Mouse (Mus musculus) MEL (cell line): Measurements from ENCODE around the gene Cfp. TPM values are rescaled to one million over a fixed set of nuclear protein-coding genes. Genes with fewer than 3 reads are reported as not detected.
A peak's percentile ranks its signal among the peaks of the same experiment; 100 is the strongest.

Experiments used
- DNase-seq: peaks from one replicate; pipeline ENCODE4 v3.0.0; 2011; ENCODE audit warnings: low read depth, low spot score
- H3K27ac ChIP-seq: 2 replicates; pipeline ENCODE4 v1.5.1; 2012; ENCODE audit warnings: low read depth, mild to moderate bottlenecking, control low read depth, low read length, moderate library complexity; ENCODE audit not compliant: control insufficient read depth
- H3K27me3 ChIP-seq, 2 experiments: fragments of 150-350 bp in 1 of 2; sonication (generic) in 1 of 2; 2 replicates each; pipeline ENCODE4 v1.6.1; 2012; ENCODE audit warnings: low read length in 2 of 2, mild to moderate bottlenecking in 2 of 2, improper control_type of control experiment in 1 of 2, moderate library complexity in 1 of 2; ENCODE audit not compliant: insufficient read depth in 2 of 2, control insufficient read depth in 1 of 2
- H3K36me3 ChIP-seq, 2 experiments: 2 replicates each; pipeline ENCODE4 v1.6.1; 2012 to 2014; ENCODE audit warnings: low read length in 2 of 2, improper control_type of control experiment in 1 of 2, inconsistent platforms in 1 of 2, mild to moderate bottlenecking in 1 of 2; ENCODE audit not compliant: insufficient read depth in 2 of 2, control insufficient read depth in 1 of 2
- H3K4me1 ChIP-seq, 2 experiments: fragments of 150-350 bp in 1 of 2; sonication (generic) in 1 of 2; 2 replicates each; pipeline ENCODE4 v1.6.1; 2012; ENCODE audit warnings: low read length in 2 of 2, improper control_type of control experiment in 1 of 2, mild to moderate bottlenecking in 1 of 2; ENCODE audit not compliant: insufficient read depth in 2 of 2, control insufficient read depth in 1 of 2
- H3K4me3 ChIP-seq, 2 experiments: fragments of 150-350 bp in 1 of 2; sonication (generic) in 1 of 2; 2 replicates each; pipeline ENCODE4 v1.5.1; 2012; ENCODE audit warnings: low read depth in 2 of 2, low read length in 2 of 2, mild to moderate bottlenecking in 2 of 2, moderate library complexity in 2 of 2, control low read depth in 1 of 2, improper control_type of control experiment in 1 of 2; ENCODE audit not compliant: control insufficient read depth in 1 of 2, insufficient read depth in 1 of 2
- H3K79me2 ChIP-seq: 2 replicates; pipeline ENCODE4 v1.6.1; 2012; ENCODE audit warnings: mild to moderate bottlenecking, low read length, moderate library complexity; ENCODE audit not compliant: control insufficient read depth, poor library complexity, insufficient read depth
- H3K9ac ChIP-seq: 2 replicates; pipeline ENCODE4 v1.6.1; 2012; ENCODE audit warnings: low read depth, mild to moderate bottlenecking, control low read depth, low read length, moderate library complexity; ENCODE audit not compliant: control insufficient read depth, poor library complexity, severe bottlenecking
- H3K9me3 ChIP-seq: fragments of 150-350 bp; sonication (generic); replicated peaks from 2 replicates; pipeline ENCODE4 v1.6.1; 2012; ENCODE audit warnings: mild to moderate bottlenecking, low read length, improper control_type of control experiment, moderate library complexity; ENCODE audit not compliant: insufficient read depth
- BHLHE40 ChIP-seq: IDR thresholded peaks from 2 replicates; pipeline ENCODE4 v1.6.1; 2012; ENCODE audit warnings: low read depth, mild to moderate bottlenecking, inconsistent platforms, low read length, improper control_type of control experiment, borderline replicate concordance
- CHD1 ChIP-seq: IDR thresholded peaks from 2 replicates; pipeline ENCODE4 v1.6.1; 2012; ENCODE audit warnings: low read depth, mild to moderate bottlenecking, inconsistent platforms, low read length, improper control_type of control experiment
- CHD2 ChIP-seq: IDR thresholded peaks from 2 replicates; pipeline ENCODE4 v1.6.1; 2011; ENCODE audit warnings: low read length, improper control_type of control experiment
- CTCF ChIP-seq, 3 experiments: IDR thresholded peaks in 2 of 3; conservative IDR thresholded peaks in 1 of 3; 2 replicates each; pipeline ENCODE4 v1.5.1; 2011 to 2012; ENCODE audit warnings: low read length in 3 of 3, low read depth in 2 of 3, mild to moderate bottlenecking in 2 of 3, improper control_type of control experiment in 1 of 3, inconsistent platforms in 1 of 3, mixed read lengths in 1 of 3, moderate library complexity in 1 of 3; ENCODE audit not compliant: control insufficient read depth in 1 of 3, insufficient read depth in 1 of 3, poor library complexity in 1 of 3, severe bottlenecking in 1 of 3
- E2F4 ChIP-seq: IDR thresholded peaks from 2 replicates; pipeline ENCODE4 v1.6.1; 2011; ENCODE audit warnings: low read depth, low read length, improper control_type of control experiment, borderline replicate concordance
- ELF1 ChIP-seq: IDR thresholded peaks from 2 replicates; pipeline ENCODE4 v1.6.1; 2014; ENCODE audit warnings: low read depth, mild to moderate bottlenecking, inconsistent platforms, low read length, improper control_type of control experiment, moderate library complexity
- EP300 ChIP-seq, 2 experiments: IDR thresholded peaks; 2 replicates each; pipeline ENCODE4 v1.6.1; 2011; ENCODE audit warnings: improper control_type of control experiment in 2 of 2, low read length in 2 of 2, low read depth in 1 of 2, mild to moderate bottlenecking in 1 of 2
- ETS1 ChIP-seq: IDR thresholded peaks from 2 replicates; pipeline ENCODE4 v1.6.1; 2012; ENCODE audit warnings: low read depth, mild to moderate bottlenecking, inconsistent platforms, low read length, improper control_type of control experiment, moderate library complexity
- GABPA ChIP-seq: IDR thresholded peaks from 2 replicates; pipeline ENCODE4 v1.6.1; 2012; ENCODE audit warnings: low read depth, mild to moderate bottlenecking, inconsistent platforms, low read length, improper control_type of control experiment, moderate library complexity
- HCFC1 ChIP-seq: IDR thresholded peaks from 2 replicates; pipeline ENCODE4 v1.6.1; 2012; ENCODE audit warnings: low read depth, mild to moderate bottlenecking, inconsistent platforms, low read length, improper control_type of control experiment, moderate library complexity
- KAT2A ChIP-seq: conservative IDR thresholded peaks from 2 replicates; pipeline ENCODE4 v1.6.1; 2012; ENCODE audit warnings: low read depth, low read length, improper control_type of control experiment, inconsistent platforms
- MAFK ChIP-seq: IDR thresholded peaks from 2 replicates; pipeline ENCODE4 v1.6.1; 2011; ENCODE audit warnings: low read depth, mild to moderate bottlenecking, low read length, improper control_type of control experiment, borderline replicate concordance
- MAX ChIP-seq: IDR thresholded peaks from 2 replicates; pipeline ENCODE4 v1.6.1; 2011; ENCODE audit warnings: low read length, improper control_type of control experiment
- MAZ ChIP-seq: IDR thresholded peaks from 2 replicates; pipeline ENCODE4 v1.6.1; 2012; ENCODE audit warnings: low read depth, mild to moderate bottlenecking, inconsistent platforms, low read length, improper control_type of control experiment
- MEF2A ChIP-seq: IDR thresholded peaks from 2 replicates; pipeline ENCODE4 v1.6.1; 2014; ENCODE audit warnings: low read depth, mild to moderate bottlenecking, inconsistent platforms, low read length, improper control_type of control experiment; ENCODE audit not compliant: poor library complexity, insufficient replicate concordance, severe bottlenecking; ENCODE audit errors: extremely low read depth
- MXI1 ChIP-seq: IDR thresholded peaks from 2 replicates; pipeline ENCODE4 v1.6.1; 2011; ENCODE audit warnings: mild to moderate bottlenecking, low read depth, low read length, improper control_type of control experiment
- MYB ChIP-seq: IDR thresholded peaks from 2 replicates; pipeline ENCODE4 v1.6.1; 2011; ENCODE audit warnings: mild to moderate bottlenecking, low read depth, low read length, improper control_type of control experiment
- MYC ChIP-seq: IDR thresholded peaks from 2 replicates; pipeline ENCODE4 v1.6.1; 2011; ENCODE audit warnings: low read depth, mild to moderate bottlenecking, low read length, improper control_type of control experiment, moderate library complexity
- NELFE ChIP-seq: IDR thresholded peaks from 2 replicates; pipeline ENCODE4 v1.6.1; 2011; ENCODE audit warnings: low read depth, low read length, improper control_type of control experiment
- NRF1 ChIP-seq: IDR thresholded peaks from 2 replicates; pipeline ENCODE4 v1.6.1; 2014; ENCODE audit warnings: low read depth, mild to moderate bottlenecking, inconsistent platforms, low read length, improper control_type of control experiment, moderate library complexity; ENCODE audit not compliant: poor library complexity, insufficient read depth, severe bottlenecking
- POLR2A ChIP-seq, 2 experiments: IDR thresholded peaks; 2 replicates each; pipeline ENCODE4 v1.6.1; 2011 to 2012; ENCODE audit warnings: low read length in 2 of 2, mild to moderate bottlenecking in 2 of 2, control low read depth in 1 of 2, improper control_type of control experiment in 1 of 2, low read depth in 1 of 2, moderate library complexity in 1 of 2; ENCODE audit not compliant: control insufficient read depth in 1 of 2, insufficient read depth in 1 of 2, poor library complexity in 1 of 2
- POLR2AphosphoS2 ChIP-seq: IDR thresholded peaks from 2 replicates; pipeline ENCODE4 v1.6.1; 2011; ENCODE audit warnings: low read length, improper control_type of control experiment
- POLR2AphosphoS5 ChIP-seq: IDR thresholded peaks from 2 replicates; pipeline ENCODE4 v1.6.1; 2012; ENCODE audit warnings: low read depth, borderline replicate concordance, mild to moderate bottlenecking, inconsistent platforms, low read length, moderate library complexity, mixed read lengths
- RAD21 ChIP-seq: IDR thresholded peaks from 2 replicates; pipeline ENCODE4 v1.6.1; 2011; ENCODE audit warnings: mild to moderate bottlenecking, low read depth, low read length, improper control_type of control experiment
- RCOR1 ChIP-seq: IDR thresholded peaks from 2 replicates; pipeline ENCODE4 v1.6.1; 2012; ENCODE audit warnings: low read depth, mild to moderate bottlenecking, inconsistent platforms, low read length, improper control_type of control experiment
- SIN3A ChIP-seq: IDR thresholded peaks from 2 replicates; pipeline ENCODE4 v1.6.1; 2012; ENCODE audit warnings: low read length, improper control_type of control experiment, inconsistent platforms
- SMC3 ChIP-seq: IDR thresholded peaks from 2 replicates; pipeline ENCODE4 v1.6.1; 2011; ENCODE audit warnings: low read depth, low read length, improper control_type of control experiment
- TAL1 ChIP-seq: IDR thresholded peaks from 2 replicates; pipeline ENCODE4 v1.6.1; 2012; ENCODE audit warnings: mild to moderate bottlenecking, inconsistent platforms, low read length, moderate library complexity, mixed read lengths
- TBP ChIP-seq: IDR thresholded peaks from 2 replicates; pipeline ENCODE4 v1.8.0; 2011; ENCODE audit warnings: low read depth, low read length, improper control_type of control experiment
- TCF12 ChIP-seq: IDR thresholded peaks from 2 replicates; pipeline ENCODE4 v1.6.1; 2014; ENCODE audit warnings: low read depth, mild to moderate bottlenecking, inconsistent platforms, low read length, improper control_type of control experiment, moderate library complexity
- UBTF ChIP-seq: IDR thresholded peaks from 2 replicates; pipeline ENCODE4 v1.6.1; 2012; ENCODE audit warnings: low read depth, mild to moderate bottlenecking, inconsistent platforms, low read length, improper control_type of control experiment, moderate library complexity, borderline replicate concordance; ENCODE audit not compliant: insufficient read depth
- USF1 ChIP-seq: IDR thresholded peaks from 2 replicates; pipeline ENCODE4 v1.6.1; 2014; ENCODE audit warnings: low read depth, mild to moderate bottlenecking, inconsistent platforms, low read length, improper control_type of control experiment, moderate library complexity
- USF2 ChIP-seq, 2 experiments: IDR thresholded peaks; 2 replicates each; pipeline ENCODE4 v1.6.1; 2011 to 2012; ENCODE audit warnings: improper control_type of control experiment in 2 of 2, low read length in 2 of 2, borderline replicate concordance in 1 of 2, inconsistent platforms in 1 of 2, low read depth in 1 of 2, mild to moderate bottlenecking in 1 of 2; ENCODE audit not compliant: insufficient read depth in 1 of 2
- ZC3H11A ChIP-seq: IDR thresholded peaks from 2 replicates; pipeline ENCODE4 v1.6.1; 2012; ENCODE audit warnings: low read depth, mild to moderate bottlenecking, inconsistent platforms, low read length, improper control_type of control experiment
- ZKSCAN1 ChIP-seq: IDR thresholded peaks from 2 replicates; pipeline ENCODE4 v1.6.1; 2012; ENCODE audit warnings: low read depth, mild to moderate bottlenecking, inconsistent platforms, low read length, improper control_type of control experiment, moderate library complexity
- ZMIZ1 ChIP-seq: IDR thresholded peaks from 2 replicates; pipeline ENCODE4 v1.6.1; 2012; ENCODE audit warnings: low read depth, mild to moderate bottlenecking, inconsistent platforms, low read length, improper control_type of control experiment, moderate library complexity
- ZNF384 ChIP-seq: IDR thresholded peaks from 2 replicates; pipeline ENCODE4 v1.6.1; 2012; ENCODE audit warnings: low read depth, mild to moderate bottlenecking, inconsistent platforms, low read length, improper control_type of control experiment
- polyA plus RNA-seq, 2 experiments: library from polyadenylated mRNA; stranded (reverse) in 1 of 2; unstranded in 1 of 2; fragments of >175 nt in 1 of 2; fragments of >200 nt in 1 of 2; gene quantifications; 2 replicates each; pipeline versions ENCODE4 v1.2.1 to v1.2.4; 2012; ENCODE audit warnings: low replicate concordance in 2 of 2, low read depth in 1 of 2; ENCODE audit not compliant: insufficient read length in 2 of 2, insufficient read depth in 1 of 2, missing spikeins in 1 of 2
- total RNA-seq: library from RNA; depleted of rRNA; stranded (reverse); fragments of 300-350 nt; gene quantifications from 2 replicates; pipeline ENCODE4 v1.2.3, GENCODE M21; 2012

The Cfp gene
- total and polyA plus RNA-seq, 3 experiments, result 2.6 to 11.4 TPM; not detected in 1

DNA sequence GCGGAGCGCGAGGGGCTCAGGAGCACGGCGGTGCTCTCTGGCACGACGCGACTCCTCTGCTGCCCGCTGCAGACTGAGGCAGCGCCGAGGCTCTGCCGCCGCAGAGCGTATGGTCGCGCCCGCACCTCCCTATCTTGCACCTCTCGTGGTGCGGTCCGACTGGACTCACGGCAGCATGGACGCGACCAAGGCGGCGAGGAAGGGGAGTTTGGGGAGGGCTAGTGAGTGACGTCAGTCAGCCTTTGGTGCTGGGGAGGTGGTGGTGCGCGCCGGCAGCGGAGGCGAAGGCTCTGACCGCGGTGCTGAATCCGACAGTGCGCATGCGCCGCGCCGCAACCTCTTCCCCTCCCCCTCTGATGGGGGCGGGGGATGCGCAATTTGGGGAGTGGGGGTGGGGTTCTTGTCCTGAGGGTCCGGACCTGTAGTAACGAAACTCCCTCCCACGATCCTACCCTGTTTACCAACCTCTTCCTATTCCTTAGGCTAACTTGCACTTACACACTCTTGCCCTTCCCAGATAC lies 10.5 kb downstream of the Cfp start, which contains the start of gene Syn1:
Gene Syn1, minus strand, starts transcription at position 161 of the 521 bp plus-strand sequence.
- Histone ChIP-seq H3K9me3 (no peaks in the 10 kb centered on the region), H3K27ac (no peak within 1 kb of the TSS), H3K79me2 (no peaks in the 10 kb centered on the region), H3K4me3 (peak within 1 kb of the TSS; percentile 28 to 47; a peak in 3 of 4 replicates), H3K27me3 (peaks cover 16 to 24% of the 10 kb centered on the region in 2 experiments), H3K9ac (peak within 1 kb of the TSS; percentile 6; the same call in 1 of the 2 replicates), H3K36me3 (no peaks in the 10 kb centered on the region), H3K4me1 (no peaks in the 10 kb centered on the region)
- TF ChIP-seq POLR2A (IDR thresholded peaks at IDR 0.05; ENCODE audit: control insufficient read depth in 1 of 2, insufficient read depth in 1 of 2, low read depth in 1 of 2, low read length in 2 of 2, poor library complexity in 1 of 2) (no peak), ZKSCAN1 (no peak), MAX (peak; percentile 50; the same call in 1 of the 2 replicates), TAL1 (no peak), BHLHE40 (no peak), ZC3H11A (no peak), USF2 (IDR thresholded peaks at IDR 0.05; ENCODE audit: borderline replicate concordance in 1 of 2, insufficient read depth in 1 of 2, low read depth in 1 of 2, low read length in 2 of 2) (no peak), SIN3A (peak; percentile 78), MAZ (peak; percentile 84), POLR2AphosphoS5 (no peak), KAT2A (no peak), MXI1 (peak; percentile 78), RAD21 (no peak), CHD2 (peak; percentile 67), UBTF (no peak), NELFE (no peak), E2F4 (no peak), HCFC1 (0 out of 2 replicates have a peak, but pooled peaks have one; percentile 15), MYC (no peak), TCF12 (no peak), SMC3 (no peak), POLR2AphosphoS2 (no peak), MEF2A (no peak), ETS1 (no peak), TBP (no peak), GABPA (no peak), MAFK (no peak), RCOR1 (no peak), ZNF384 (no peak), NRF1 (peak; percentile 88), CHD1 (peak; percentile 98), EP300 (IDR thresholded peaks at IDR 0.05; ENCODE audit: low read depth in 1 of 2, low read length in 2 of 2) (no peak), CTCF (IDR thresholded peaks at IDR 0.05 in 2 of 3, conservative IDR thresholded peaks at IDR 0.05 in 1 of 3; ENCODE audit: control insufficient read depth in 1 of 3, insufficient read depth in 1 of 3, low read depth in 2 of 3, low read length in 3 of 3, poor library complexity in 1 of 3, severe bottlenecking in 1 of 3) (no peak), ELF1 (no peak), USF1 (no peak), ZMIZ1 (no peak), MYB (no peak)
- DNase-seq, result peak; percentile 87
